Mouse (Mus musculus) frontal cortex, postnatal 25 days (tissue): ENCODE measurements around the gene Slc5a8.

Experiments used
- DNase-seq, 2 experiments: peaks; one replicate each; pipeline ENCODE4 v3.0.0; 2022; ENCODE audit warnings: low spot score in 2 of 2

The Slc5a8 gene

DNA sequence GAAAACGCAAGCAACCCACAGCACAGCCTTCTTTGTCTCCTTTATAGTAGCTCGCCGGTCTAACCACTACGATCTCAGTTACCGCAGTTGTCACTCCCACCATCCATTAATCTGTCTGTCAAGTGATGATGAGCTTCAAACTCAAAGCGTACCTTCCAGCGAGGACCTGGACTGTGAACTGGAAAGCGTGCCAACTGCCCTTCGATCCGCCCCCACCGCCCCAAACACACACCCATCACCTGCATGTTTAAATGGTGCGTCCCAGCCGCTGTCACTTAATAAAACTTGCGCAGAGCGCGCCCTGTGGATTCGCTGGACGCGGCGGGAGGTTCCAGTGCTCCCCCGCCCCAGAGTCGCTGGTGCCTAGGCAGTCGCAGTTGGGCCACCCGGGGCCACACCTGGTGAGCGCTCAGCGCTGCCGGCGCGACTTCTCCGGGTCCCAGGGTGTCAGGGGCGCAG is at the start of gene Slc5a8:
Gene Slc5a8 (plus strand): TSS at position 361 of the 459 bp plus-strand sequence.
- DNase-seq = no peak

DNA sequence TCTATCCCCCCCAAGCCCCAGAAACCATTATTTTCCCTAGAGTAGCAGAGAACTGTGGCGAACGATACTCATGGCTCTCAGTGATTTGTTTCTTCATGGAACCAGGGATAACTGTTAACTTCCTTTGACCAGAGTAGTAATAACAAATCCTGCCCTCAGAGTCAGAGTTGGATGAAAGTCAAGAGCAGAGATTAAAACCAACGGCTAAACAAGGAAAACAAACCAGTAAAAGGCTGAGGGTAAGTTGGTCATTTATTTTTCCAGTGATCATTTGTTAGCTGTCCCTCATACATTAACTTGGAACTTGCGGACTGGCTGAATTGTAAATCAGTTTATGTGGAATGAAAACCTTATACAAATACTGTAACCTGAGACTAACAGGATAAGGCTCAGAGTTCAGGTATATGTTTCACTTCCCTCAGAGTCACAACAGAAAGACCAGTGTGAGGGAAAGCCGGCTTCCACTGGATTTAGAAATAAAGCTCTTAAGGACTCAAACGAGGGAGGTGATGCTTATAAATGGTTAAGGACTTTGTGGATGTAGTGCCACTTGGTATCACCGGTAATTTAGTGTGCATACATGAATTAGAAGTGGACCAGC is 36.8 kb upstream of the Slc5a8 start:
- DNase-seq = no peak

DNA sequence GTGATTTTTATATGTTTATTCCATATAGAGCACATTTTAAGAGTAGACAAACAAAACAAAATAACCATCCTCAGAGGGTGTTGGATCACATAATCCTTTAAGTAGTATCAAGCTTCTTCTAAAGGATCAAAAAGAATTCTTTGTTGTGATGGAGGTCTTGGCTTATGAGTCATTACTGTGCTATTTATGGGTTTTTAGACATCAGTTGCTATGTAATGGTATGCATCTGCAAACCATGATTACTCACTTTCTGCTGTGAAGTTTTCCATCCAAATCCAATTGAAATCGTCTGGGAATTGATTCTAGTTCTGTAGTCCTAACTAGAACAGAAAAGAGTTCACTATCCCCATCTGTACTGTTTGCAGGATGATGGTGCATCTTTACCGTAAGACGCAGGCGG is 35.8 kb upstream of the Slc5a8 start:
- DNase-seq = no peak

DNA sequence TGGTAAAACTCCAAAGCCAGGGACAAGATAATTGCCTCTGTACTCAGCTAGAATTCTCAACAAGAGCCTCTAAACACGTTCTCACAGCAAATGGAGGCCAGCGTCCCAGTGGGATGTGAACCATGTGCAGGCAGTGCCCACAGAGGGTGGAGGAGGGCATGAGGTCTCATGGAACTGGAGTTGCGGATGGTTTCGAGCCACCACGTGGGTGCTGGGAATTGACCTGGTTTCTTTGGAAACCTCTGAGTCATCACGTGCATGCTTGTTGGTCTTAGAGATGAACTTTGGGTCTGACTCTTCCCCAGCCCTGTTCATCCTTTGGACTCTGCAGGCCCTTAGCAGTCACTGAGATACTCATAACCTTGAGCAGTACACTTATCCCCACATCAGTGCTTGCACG is 32.5 kb upstream of the Slc5a8 start:
- DNase-seq = no peak

DNA sequence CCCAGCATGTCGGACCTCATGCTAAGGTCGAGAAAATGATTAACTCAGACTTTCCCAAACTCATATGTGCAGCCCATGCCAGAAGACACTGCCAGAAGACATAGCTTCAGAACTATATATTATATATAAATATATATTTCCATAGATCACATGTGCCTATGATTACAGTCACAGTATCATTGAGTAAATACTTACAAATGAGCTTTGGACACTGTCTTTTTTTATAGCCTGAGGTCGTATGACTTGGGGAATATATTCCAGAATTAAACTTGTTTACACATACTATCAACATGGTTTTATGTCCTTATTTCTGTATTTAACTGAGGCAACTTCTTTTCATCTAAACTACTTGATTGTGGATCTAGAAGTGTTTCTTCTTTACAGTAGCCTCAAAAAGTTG is 24.9 kb upstream of the Slc5a8 start:
- DNase-seq = no peak

DNA sequence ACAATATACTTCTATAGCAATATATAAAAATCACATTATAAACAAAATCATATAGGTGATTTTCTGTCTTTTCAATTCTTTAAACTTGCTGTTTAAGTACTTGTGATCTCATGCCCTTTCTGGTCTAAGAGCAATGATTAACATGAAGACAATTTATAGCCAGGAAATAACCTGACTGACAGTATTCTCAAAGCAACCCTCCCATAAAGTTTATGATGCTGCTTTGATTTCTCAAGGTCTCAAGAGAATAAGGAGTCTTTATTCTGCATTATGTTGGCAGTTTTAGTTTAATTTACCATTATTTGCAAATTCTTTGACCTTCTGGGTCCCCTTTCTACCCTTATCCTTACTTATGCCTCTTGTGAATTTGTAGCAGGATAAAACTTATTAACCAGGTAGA is 24.4 kb upstream of the Slc5a8 start:
- DNase-seq = no peak

DNA sequence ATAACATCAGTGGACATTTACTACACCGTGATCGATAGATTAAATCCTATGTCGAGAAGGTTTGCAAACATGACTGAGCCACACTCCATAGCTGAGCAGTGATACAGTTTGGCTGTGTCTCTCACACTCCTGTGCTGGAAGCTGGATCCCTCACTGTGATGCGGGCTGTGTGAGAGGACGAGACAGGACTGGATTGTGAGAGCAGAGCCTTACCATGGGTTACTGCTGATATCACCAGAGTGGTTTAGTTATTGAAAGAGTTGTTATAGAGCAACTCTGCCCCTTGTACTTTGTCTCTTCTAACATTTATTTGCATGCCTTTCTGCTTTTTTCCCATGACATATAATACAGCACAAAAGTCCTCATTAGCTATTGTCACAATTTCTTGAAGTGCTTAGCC is 23.5 kb upstream of the Slc5a8 start:
- DNase-seq = no peak

DNA sequence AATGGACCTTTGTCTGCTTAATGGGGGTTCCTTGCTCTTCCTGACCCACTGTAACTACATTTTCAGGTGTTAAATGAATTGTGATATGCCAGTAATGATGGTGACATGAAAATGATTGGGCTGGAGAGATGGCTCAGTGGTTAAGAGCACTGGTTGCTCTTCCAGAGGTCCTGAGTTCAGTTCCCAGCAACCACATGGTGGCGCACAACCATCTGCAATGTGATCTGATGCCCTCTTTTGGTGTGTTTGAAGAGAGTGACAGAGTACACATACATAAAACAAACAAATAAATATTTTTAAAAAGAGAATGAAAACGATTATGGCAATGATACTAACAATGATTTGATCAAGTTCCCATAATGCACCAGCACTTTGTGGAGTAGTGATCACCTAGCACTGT is 19.8 kb upstream of the Slc5a8 start:
- no peak for DNase-seq

DNA sequence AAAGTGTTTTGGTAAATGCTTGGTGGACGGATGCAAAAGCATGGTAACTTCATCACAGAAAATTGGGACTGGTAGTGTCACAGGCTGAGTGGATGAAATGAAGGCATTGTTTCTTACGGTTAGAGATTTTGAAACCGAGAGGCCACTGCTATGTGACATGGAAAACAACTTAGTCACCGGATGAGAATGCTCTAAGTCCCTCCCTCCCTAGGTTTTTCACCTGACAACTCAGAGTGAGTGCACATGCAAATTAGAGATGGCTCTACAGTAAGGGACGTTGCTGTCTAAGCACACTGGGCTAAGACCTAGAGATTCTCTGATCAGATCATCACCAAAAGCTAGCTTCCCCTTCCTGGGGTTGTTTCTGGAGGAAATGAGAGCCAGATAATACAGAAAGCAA is 10.9 kb upstream of the Slc5a8 start:
- DNase-seq = no peak

DNA sequence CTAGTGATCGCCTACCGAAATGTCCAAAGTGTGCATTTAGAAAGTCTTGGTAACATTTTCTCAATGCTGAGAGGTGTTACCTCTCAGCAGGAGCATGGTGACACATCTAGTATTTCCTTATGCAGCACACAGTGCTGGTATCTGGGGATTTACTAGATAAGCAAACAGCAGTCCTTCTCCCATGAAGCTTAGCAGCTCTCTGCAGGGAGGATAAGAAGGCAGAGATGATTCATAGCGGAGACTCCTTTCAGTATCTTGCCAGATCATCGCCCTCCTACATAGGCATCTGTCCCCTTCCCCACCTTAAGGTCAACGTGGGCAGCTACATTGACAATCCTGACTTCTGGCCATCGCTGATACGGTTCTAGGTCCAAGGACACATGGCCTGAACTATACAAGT is 8.4 kb upstream of the Slc5a8 start:
- DNase-seq = no peak

DNA sequence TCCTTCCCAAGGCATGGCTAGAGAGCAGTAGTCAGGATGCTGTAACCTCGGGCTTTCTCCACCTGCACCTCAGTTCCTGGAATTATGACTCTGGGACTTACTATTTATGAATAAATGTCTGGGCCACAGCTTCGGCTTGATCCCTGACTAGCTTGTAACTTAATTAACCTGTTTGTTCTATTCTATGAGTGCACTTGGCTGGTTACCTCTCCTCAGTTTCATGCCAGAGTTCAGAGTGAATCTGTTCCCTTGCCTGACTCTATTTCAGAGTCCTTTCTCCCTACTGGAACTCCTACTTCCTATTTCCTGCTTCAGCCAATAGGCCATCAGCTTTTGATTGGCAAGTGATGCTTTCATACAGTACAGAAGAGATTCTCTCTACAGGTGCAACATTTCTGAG is 2.1 kb upstream of the Slc5a8 start:
- no peak for DNase-seq

DNA sequence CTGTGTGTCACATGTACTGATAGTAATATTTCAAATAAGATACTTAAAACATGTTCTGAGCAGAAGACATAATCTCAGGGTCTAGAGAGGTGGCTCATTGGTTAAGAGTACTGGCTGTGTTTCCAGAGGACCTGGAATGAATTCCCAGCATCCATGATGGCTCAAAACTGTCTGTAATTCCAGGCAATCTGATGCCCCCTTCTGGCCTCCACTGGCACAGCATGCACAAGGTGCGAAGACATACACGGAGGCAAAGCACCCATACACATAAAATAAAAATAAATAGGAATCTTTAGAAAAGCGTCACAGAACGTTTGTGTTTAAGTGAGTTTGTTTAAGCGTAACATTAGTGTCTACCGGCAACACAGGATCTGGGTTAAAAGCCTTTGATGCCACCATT is 956 bp upstream of the Slc5a8 start:
- DNase-seq = no peak

DNA sequence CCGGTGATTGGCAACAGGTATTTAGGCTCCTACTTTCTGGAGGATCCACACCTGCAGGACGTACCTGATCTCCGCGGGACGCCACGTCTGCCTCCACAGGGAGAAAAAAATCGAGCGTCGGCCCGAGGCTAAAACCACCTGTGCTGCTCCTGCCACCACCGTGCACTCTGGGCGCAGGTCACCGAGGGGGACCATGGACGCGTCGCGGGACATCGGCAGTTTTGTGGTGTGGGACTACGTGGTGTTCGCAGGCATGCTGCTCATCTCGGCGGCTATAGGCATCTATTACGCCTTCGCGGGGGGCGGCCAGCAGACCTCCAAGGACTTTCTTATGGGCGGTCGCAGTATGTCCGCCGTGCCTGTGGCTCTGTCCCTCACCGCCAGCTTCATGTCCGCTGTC is 322 bp downstream of the Slc5a8 start:
- DNase-seq = no peak

DNA sequence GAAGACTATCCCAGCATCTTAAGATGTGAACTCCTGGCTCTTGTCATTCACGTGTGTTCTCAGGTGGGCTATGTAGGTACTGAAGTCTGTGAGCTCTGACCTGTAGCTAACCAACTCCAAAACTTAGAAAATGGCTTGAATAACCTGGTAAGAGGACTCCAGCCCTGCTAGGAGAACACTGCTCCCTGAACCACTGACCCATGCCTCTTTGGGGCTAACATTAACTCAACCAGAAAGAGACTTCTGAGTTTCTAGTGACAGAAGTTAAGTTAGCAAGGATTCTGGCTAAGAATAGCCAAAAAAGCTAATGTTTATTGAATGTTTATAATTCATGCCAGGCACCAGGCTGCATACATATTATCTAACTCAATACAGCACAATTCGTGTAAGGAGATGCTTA is 2.6 kb downstream of the Slc5a8 start:
- no peak for DNase-seq

DNA sequence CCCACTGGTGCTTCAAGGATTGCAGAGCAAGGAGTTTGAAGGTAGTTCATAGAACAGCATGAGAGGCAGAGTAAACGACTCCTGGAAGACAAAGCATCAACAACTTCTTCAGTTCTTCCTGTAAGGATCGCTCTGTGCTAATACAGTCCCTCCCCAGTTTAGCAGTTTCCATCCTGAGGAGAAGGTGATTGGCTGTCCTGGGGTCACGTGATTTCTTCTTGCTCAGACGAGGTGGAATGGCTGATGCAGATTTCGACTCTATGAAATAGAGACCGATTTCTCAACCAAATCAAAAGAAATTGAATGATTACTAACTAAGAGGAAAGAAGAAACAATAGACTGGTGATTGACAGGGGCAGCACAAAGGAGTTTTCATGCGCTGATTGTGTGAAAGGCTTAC is 5.6 kb downstream of the Slc5a8 start:
- no peak for DNase-seq

DNA sequence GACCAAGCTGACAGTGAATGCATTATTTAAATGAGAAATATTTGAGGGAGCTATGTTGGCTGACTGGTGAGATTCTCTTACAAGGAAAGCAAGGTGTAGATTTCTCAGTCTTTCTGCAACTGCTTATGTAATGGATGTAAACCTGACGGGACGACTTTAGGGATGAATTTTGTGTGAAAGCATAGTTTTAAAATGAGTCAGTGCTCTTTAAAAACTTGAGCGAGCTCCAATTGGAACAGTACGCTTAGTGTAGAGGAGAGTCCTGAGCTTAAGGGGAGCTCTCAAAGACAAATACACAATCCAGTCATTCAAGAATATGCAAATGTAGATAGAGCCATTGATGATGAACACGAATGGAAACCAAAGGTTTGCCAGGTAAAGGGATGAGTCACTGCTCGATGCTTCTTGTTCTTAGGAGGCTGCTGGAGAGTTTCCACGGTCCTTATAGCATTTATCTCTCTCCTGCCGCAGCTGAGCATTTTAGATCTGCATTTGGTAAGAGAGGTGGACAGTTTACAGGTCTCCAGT is 6.8 kb downstream of the Slc5a8 start:
- no peak for DNase-seq

DNA sequence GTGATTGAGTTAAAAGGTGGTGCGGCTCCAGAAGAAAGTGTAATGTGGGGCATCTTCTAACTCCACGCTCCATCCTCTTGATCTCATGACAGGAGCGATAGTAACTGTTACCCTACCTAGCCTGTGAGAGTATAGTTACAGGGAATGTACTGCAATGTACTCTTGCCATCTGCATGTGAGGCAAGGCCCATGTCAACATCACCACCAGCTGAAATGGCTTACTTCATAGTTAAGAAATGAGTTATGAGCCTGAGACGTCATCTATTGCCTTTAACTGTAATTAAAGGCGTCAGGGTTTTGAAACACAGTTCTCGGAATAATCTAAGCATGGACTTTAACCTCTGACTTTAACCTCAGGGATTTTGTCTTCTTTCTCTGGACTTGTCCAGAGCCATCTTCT is 11.2 kb downstream of the Slc5a8 start:
- DNase-seq = no peak

DNA sequence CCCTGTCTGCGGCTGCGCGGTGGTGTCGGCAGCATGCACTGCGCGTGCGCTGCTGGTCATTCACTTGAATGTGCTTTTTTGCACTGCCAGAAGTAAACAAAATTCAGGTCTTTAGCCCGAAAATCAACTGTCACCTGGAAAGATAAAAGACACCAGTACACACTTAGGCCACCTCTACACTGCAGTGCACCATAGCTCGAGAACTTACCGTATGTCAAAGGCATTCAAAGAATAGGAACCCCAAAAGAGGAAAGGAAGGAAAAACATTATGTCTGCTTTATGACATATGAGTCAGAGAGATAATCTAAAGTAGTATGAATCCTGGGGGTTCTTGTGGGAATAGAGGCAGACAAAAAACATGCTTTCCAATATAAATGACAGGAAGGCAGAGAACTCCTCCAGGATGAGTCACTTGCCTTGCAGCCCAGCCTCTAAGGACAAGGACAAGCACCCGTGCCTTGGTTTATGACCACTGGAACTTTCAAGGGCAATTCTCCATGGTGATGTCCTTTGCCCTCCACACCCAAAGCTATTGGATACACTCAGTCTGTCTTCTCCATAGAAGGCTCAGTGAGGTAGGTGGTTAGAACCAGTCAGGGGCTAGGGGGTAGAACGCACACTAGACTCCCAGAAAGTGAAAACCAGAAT is 64.0 kb downstream of the Slc5a8 start:
- DNase-seq = no peak

DNA sequence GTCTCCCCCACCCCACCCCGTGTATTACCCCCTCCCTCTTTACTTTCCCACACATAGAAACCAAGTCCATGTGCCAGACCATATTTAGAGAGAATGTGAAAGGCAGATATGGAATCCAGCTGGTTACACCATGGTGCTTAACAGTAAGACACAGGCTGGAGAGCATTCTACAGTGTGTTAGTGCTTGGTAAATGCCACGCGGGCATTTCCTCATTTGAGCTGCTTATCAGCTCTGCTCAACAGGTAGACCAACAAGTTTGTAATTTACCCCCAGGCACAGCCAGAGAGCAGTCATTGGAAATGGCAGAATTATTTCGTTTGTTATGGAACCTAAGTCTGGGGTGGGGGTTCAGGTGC is 64.5 kb downstream of the Slc5a8 start:
- no peak for DNase-seq

DNA sequence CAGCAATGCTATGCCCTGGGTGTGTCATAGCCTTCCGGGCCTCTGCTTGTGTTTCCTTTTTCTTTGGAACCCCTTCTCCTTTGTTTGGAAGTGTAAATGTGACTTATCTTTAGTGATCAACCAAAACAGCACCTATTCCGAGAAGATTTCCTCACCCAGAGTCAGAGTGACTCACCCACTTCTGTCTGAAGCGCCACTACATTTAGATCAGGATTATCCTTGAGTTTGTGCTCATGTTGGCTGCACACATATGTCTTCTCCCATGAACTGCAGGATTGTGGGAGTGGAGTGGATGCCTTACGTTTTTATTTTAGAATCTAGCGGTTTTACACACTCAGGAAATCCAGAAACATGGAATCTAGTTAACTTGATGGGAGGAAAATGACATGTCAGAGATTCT is 75.0 kb downstream of the Slc5a8 start:
- DNase-seq = no peak

DNA sequence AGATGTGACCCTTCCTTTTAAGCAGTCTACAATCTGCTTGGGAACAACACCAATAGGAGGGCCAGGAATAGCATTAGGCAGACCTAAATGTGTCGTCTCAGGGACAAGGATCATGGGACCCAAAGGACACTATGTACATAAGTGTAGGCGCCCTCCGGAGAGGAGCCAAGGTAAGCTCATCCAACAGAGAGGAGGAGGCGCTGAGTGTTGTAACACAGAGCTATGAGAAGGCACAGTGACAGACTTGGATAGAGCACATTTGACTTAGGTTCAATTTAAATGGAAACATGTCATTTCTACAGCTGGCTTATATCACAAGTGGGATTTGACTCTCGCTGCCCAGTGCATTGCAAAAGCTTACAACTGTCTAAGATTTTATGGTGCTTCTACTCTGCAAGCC is 82.8 kb downstream of the Slc5a8 start:
- DNase-seq = no peak

DNA sequence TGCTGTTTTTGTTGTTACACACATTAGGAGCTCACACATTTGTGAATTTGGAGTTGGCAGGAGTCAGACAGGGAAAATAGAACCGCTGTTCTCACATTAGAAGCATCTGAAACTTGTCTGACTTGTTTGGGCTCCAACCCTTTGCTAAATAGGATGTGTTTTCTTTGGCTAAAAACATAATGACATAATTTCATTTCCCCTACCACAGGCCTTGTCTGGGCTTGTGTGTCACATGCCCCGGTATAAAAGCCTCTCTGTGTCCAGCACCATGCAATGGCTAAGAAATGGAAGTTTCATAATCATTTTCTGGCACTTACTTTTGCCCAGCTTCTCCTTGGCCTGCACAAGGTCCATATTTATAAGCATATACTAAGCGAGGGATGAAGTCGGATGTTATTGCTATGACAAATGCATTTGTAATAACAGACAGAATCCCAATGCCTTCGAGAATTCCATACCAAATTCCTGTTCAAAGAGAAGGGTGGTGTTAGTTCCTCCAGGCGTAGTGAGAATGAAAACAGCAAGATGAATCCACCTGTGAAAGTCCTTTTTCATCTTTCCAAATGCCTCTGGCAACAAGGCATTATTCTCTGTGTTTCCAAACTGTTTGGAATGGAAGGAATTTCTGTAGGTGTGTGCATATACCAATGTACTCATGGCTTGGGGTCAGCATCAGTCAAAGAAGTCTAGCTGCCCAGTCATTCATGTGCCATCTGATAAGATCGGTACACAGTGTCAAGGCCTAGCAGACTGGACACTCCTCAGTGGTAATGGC is 85.3 kb downstream of the Slc5a8 start:
- no peak for DNase-seq

DNA sequence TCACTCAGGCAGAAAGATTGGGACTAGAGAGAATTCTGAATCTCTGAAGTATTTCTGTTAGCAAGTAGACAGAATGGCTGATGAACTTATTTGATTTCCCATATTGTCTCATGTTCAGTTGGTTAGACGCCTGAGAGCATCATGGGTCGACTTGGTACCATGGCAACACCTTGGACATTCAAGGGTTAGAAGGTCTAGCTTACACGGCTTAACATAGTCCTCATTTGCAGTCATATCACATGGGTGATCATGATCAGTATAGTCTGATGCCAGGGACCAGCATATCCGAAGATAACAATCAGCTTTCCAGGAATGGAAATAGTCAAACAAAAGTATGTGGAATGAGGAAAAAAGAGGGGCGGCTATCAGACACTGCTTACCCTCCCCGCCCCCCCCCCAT is 93.1 kb downstream of the Slc5a8 start:
- no peak for DNase-seq
